ENCODE assay signal across 10 mouse cellular contexts in genomic region chr6:72283914-72284313, GRCm38 (mm10). TPM values are rescaled to one million over a fixed set of nuclear protein-coding genes. Genes with fewer than 3 reads are reported as not detected.
A peak's percentile ranks its signal among the peaks of the same experiment; 100 is the strongest.
DNase-seq lines count a peak whose midpoint lies in the region; TF ChIP-seq lines count a peak whose summit lies in the region.
"Had no signal": no experiment of that assay in that cellular context is flagged by ENCODE, and none has a peak within 500 bp of the region (broad histone marks: within the 10 kb centered on the region; RNA-seq: fewer than 3 reads in every experiment).

No protein-coding gene starts in this region.

- H3K4me3 ChIP-seq in thymus, adult 2 months (ENCODE audit: control insufficient read depth, insufficient read depth, low read length) = no peak overlapping the region
- H3K4me3 ChIP-seq: embryonic facial prominence, embryonic 13.5 days had no signal

- no peak for TF ChIP-seq POLR2A in thymus, adult 2 months (IDR thresholded peaks at IDR 0.05; ENCODE audit: control insufficient read depth, extremely low read depth, insufficient read depth, low read length, poor library complexity)

- WGBS in thymus, adult 2 months = 24% methylated on average over 4 of the region's 4 CpGs

- H3K27me3 ChIP-seq in thymus, adult 2 months (ENCODE audit: control insufficient read depth, insufficient read depth, low read length) = no peaks in the 10 kb centered on the region
- H3K27me3 ChIP-seq: embryonic facial prominence, embryonic 13.5 days had no signal

- H3K4me1 ChIP-seq in thymus, adult 2 months (replicated peaks; ENCODE audit: control insufficient read depth, insufficient read depth, low read length) = no peaks in the 10 kb centered on the region
- H3K4me1 ChIP-seq: embryonic facial prominence, embryonic 13.5 days had no signal

- no peak overlapping the region for H3K27ac ChIP-seq in thymus, adult 2 months (ENCODE audit: control insufficient read depth, insufficient read depth, low read length)
- H3K27ac ChIP-seq: embryonic facial prominence, embryonic 13.5 days had no signal

- TF ChIP-seq CTCF in thymus, adult 2 months (IDR thresholded peaks at IDR 0.05; ENCODE audit: borderline replicate concordance, control insufficient read depth, extremely low read depth, insufficient read depth, low read length, poor library complexity) = no peak

- no peaks in the 10 kb centered on the region for H3K36me3 ChIP-seq in thymus, adult 2 months (ENCODE audit: control insufficient read depth, insufficient read depth, low read length)
- H3K36me3 ChIP-seq: embryonic facial prominence, embryonic 13.5 days had no signal

- DNase-seq in heart, postnatal 10 days = peak; percentile 44 to 69
- no peak for DNase-seq in heart, adult 9 months (ENCODE audit: low spot score in 2 of 2)
- DNase-seq in thymus, adult 2 months = peak; percentile 25
- no peak for DNase-seq in thymus, adult 18-20 months
- peak; percentile 73 to 82 for DNase-seq in cerebellum, postnatal 10 days
- DNase-seq in kidney, postnatal 4 days = peak; percentile 77 to 82
- peak; percentile 67 for DNase-seq in retina, embryonic 14.5 days (ENCODE audit: low spot score)
- no peak for DNase-seq in yolk sac, embryonic 10.5 days (ENCODE audit: low spot score)

- intact Hi-C loops in heart, postnatal 10 days (cut with DNase I) = loop anchor here (1.0 to 5.0 kb wide), 3 partner anchors 35 to 123 kb away; partner anchors contain the start of gene Vamp8

RNA-seq across cellular contexts. Expression of gene Sftpb, which starts 20.5 kb away (rescaled TPM):
- total RNA-seq in heart, postnatal 10 days (2021) = not detected
- polyA plus RNA-seq in thymus, adult 2 months (2012; rRNA removed) = 2.5 and 6.6 TPM in 2 replicates
- total RNA-seq: left cerebral cortex, postnatal 10 days had no signal

RNA-seq across cellular contexts. Expression of gene Atoh8, which starts 48.5 kb away (rescaled TPM):
- 1 to 10 TPM; 8.6 TPM for total RNA-seq in heart, postnatal 10 days (2021)
- 3.6 and 3.8 TPM in 2 replicates for polyA plus RNA-seq in thymus, adult 2 months (2012; rRNA removed)

Comparison
In these comparisons a context has a peak if more than half of its experiments do, and no peak if none do; other contexts are left out.
1. DNase-seq: peak in heart, postnatal 10 days (2 of 2), thymus, adult 2 months (single experiment), cerebellum, postnatal 10 days (2 of 2), kidney, postnatal 4 days (2 of 2) and retina, embryonic 14.5 days (single experiment); none in heart, adult 9 months (0 of 2), thymus, adult 18-20 months (0 of 2) and yolk sac, embryonic 10.5 days (single experiment).